ENCODE assay signal across 30 mouse cellular contexts in the genomic region with DNA sequence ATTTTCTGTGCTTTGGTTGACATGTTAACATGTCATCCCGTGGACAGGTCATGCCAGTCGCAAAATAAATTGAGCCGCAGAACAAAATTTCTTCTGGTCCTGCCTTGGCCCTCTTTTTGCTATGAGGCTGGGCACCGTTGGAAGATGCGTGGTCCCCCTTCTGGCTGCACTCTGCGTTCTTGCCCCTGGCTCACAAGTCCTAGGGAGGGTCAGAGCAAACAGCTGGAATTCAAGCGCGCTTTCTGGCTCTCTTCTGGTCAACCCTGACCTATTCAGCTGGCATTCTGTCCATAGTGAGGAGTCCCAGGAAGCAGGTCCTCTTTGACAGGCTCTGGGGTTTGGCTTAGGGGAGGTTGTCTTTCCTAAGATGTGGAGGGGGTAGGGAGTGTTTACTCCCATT. TPM values are rescaled to one million over a fixed set of nuclear protein-coding genes. Genes with fewer than 3 reads are reported as not detected.
DNase-seq lines count a peak whose midpoint lies in the region; ATAC-seq lines count a peak whose summit lies in the region.
"Had no signal": no experiment of that assay in that cellular context is flagged by ENCODE, and none has a peak within 500 bp of the region (broad histone marks: within the 10 kb centered on the region; RNA-seq: fewer than 3 reads in every experiment).

No protein-coding gene starts in this region.

- WGBS in hindbrain, embryonic 11.5 days: under 1% methylated on average over 8 of the region's 8 CpGs
- WGBS in hindbrain, embryonic 10.5 days: 3% methylated on average over 8 of the region's 8 CpGs
- 2% methylated on average over 8 of the region's 8 CpGs for WGBS in midbrain, embryonic 10.5 days
- 2% methylated on average over 8 of the region's 8 CpGs for WGBS in midbrain, embryonic 13.5 days
- 3% methylated on average over 8 of the region's 8 CpGs for WGBS in embryonic facial prominence, embryonic 10.5 days
- WGBS in neural tube, embryonic 11.5 days: 3% methylated on average over 8 of the region's 8 CpGs

- no peaks in the 10 kb centered on the region for H3K36me3 ChIP-seq in hindbrain, embryonic 11.5 days (ENCODE audit: control insufficient read depth, insufficient read depth, low read length)
- H3K36me3 ChIP-seq in hindbrain, embryonic 10.5 days: no peaks in the 10 kb centered on the region
- no peaks in the 10 kb centered on the region for H3K36me3 ChIP-seq in midbrain, embryonic 10.5 days
- H3K36me3 ChIP-seq in midbrain, embryonic 13.5 days: no peaks in the 10 kb centered on the region
- no peaks in the 10 kb centered on the region for H3K36me3 ChIP-seq in embryonic facial prominence, embryonic 10.5 days (replicated peaks)
- H3K36me3 ChIP-seq in neural tube, embryonic 11.5 days (ENCODE audit: control insufficient read depth, insufficient read depth, low read length): no peaks in the 10 kb centered on the region
- H3K36me3 ChIP-seq: embryonic facial prominence, embryonic 15.5 days; G1E; heart, embryonic 12.5 days; heart, embryonic 15.5 days; hindbrain, embryonic 12.5 days; hindbrain, embryonic 15.5 days had no signal

- ATAC-seq in hindbrain, embryonic 11.5 days (ENCODE audit: low FRiP score): no peak
- no peak for ATAC-seq in midbrain, embryonic 13.5 days
- ATAC-seq in neural tube, embryonic 11.5 days (ENCODE audit: insufficient read depth, low FRiP score, low TSS enrichment): no peak
- ATAC-seq: forebrain, postnatal 0 days; Patski had no signal

- no peak overlapping the region for H3K4me2 ChIP-seq in hindbrain, embryonic 11.5 days (replicated peaks; ENCODE audit: low read depth, low read length)
- H3K4me2 ChIP-seq in midbrain, embryonic 13.5 days (replicated peaks): no peak overlapping the region
- H3K4me2 ChIP-seq in neural tube, embryonic 11.5 days (ENCODE audit: low read depth): no peak overlapping the region
- H3K4me2 ChIP-seq: heart, embryonic 15.5 days; hindbrain, embryonic 12.5 days; hindbrain, embryonic 15.5 days had no signal

- H3K27ac ChIP-seq in hindbrain, embryonic 11.5 days (ENCODE audit: low read depth, low read length): no peak overlapping the region
- H3K27ac ChIP-seq in hindbrain, embryonic 10.5 days: no peak overlapping the region
- H3K27ac ChIP-seq in midbrain, embryonic 10.5 days (replicated peaks): no peak overlapping the region
- no peak overlapping the region for H3K27ac ChIP-seq in midbrain, embryonic 13.5 days
- no peak overlapping the region for H3K27ac ChIP-seq in embryonic facial prominence, embryonic 10.5 days (replicated peaks)
- H3K27ac ChIP-seq in neural tube, embryonic 11.5 days (ENCODE audit: low read depth, low read length): no peak overlapping the region
- H3K27ac ChIP-seq: embryonic facial prominence, embryonic 15.5 days; gastrocnemius, adult 2 months; heart, embryonic 15.5 days; hindbrain, embryonic 12.5 days; hindbrain, embryonic 15.5 days had no signal

- H3K9ac ChIP-seq in hindbrain, embryonic 11.5 days (ENCODE audit: low read depth, low read length): no peak overlapping the region
- H3K9ac ChIP-seq in midbrain, embryonic 13.5 days (replicated peaks): no peak overlapping the region
- H3K9ac ChIP-seq in neural tube, embryonic 11.5 days (ENCODE audit: low read length): no peak overlapping the region
- H3K9ac ChIP-seq: embryonic facial prominence, embryonic 15.5 days; forebrain, postnatal 0 days; heart, embryonic 12.5 days; heart, embryonic 15.5 days; hindbrain, embryonic 12.5 days; hindbrain, embryonic 15.5 days had no signal

- H3K27me3 ChIP-seq in hindbrain, embryonic 11.5 days (ENCODE audit: control insufficient read depth, insufficient read depth, low read length): peaks cover 93% of the 10 kb centered on the region
- H3K27me3 ChIP-seq in hindbrain, embryonic 10.5 days (ENCODE audit: insufficient read depth, poor library complexity, severe bottlenecking): peaks cover 100% of the 10 kb centered on the region
- peaks cover 100% of the 10 kb centered on the region for H3K27me3 ChIP-seq in midbrain, embryonic 10.5 days (ENCODE audit: low read depth, poor library complexity, severe bottlenecking)
- peaks cover 98% of the 10 kb centered on the region for H3K27me3 ChIP-seq in midbrain, embryonic 13.5 days
- peaks cover 100% of the 10 kb centered on the region for H3K27me3 ChIP-seq in embryonic facial prominence, embryonic 10.5 days (replicated peaks; ENCODE audit: low read depth, poor library complexity, severe bottlenecking)
- peaks cover 93% of the 10 kb centered on the region for H3K27me3 ChIP-seq in neural tube, embryonic 11.5 days (ENCODE audit: control insufficient read depth, insufficient read depth, low read length)
- H3K27me3 ChIP-seq: CH12.LX had no signal

- DNase-seq in hindbrain, embryonic 11.5 days (ENCODE audit: low spot score): peak; percentile 52
- DNase-seq in hindbrain, embryonic 10.5 days (ENCODE audit: low spot score): no peak
- peak; percentile 50 for DNase-seq in midbrain, embryonic 10.5 days (ENCODE audit: low spot score)
- peak; percentile 42 for DNase-seq in embryonic facial prominence, embryonic 10.5 days (ENCODE audit: low spot score)
- peak; percentile 34 for DNase-seq in neural tube, embryonic 11.5 days (ENCODE audit: low spot score)
- DNase-seq in layer of hippocampus, adult 18-20 months (ENCODE audit: low spot score in 2 of 2): no peak
- DNase-seq: adrenal gland, postnatal 10 days; adrenal gland, postnatal 36 days; B cell, adult 2 months; cerebellum, adult 18-20 months; cerebellum, adult 9-10 months; gastrocnemius, adult 2 months; gastrocnemius, postnatal 25 days; heart, adult 18-20 months; heart, postnatal 10 days; heart, postnatal 36 days had no signal

- H3K4me1 ChIP-seq in hindbrain, embryonic 11.5 days (replicated peaks; ENCODE audit: control insufficient read depth, insufficient read depth, low read length): no peaks in the 10 kb centered on the region
- peaks cover 9% of the 10 kb centered on the region for H3K4me1 ChIP-seq in hindbrain, embryonic 10.5 days (replicated peaks)
- H3K4me1 ChIP-seq in midbrain, embryonic 10.5 days: peaks cover 33% of the 10 kb centered on the region
- peaks cover 6% of the 10 kb centered on the region; the same call in 1 of the 2 replicates for H3K4me1 ChIP-seq in midbrain, embryonic 13.5 days (replicated peaks)
- H3K4me1 ChIP-seq in embryonic facial prominence, embryonic 10.5 days: peaks cover 43% of the 10 kb centered on the region
- 0 out of 2 replicates have a peak, but pooled peaks cover 7% of the 10 kb centered on the region for H3K4me1 ChIP-seq in neural tube, embryonic 11.5 days (ENCODE audit: control insufficient read depth, insufficient read depth, low read length)

- H3K9me3 ChIP-seq in hindbrain, embryonic 11.5 days (ENCODE audit: control insufficient read depth, low read length): no peaks in the 10 kb centered on the region
- H3K9me3 ChIP-seq in hindbrain, embryonic 10.5 days: no peaks in the 10 kb centered on the region
- H3K9me3 ChIP-seq in midbrain, embryonic 10.5 days (replicated peaks): no peaks in the 10 kb centered on the region
- no peaks in the 10 kb centered on the region for H3K9me3 ChIP-seq in midbrain, embryonic 13.5 days
- H3K9me3 ChIP-seq in embryonic facial prominence, embryonic 10.5 days: no peaks in the 10 kb centered on the region
- no peaks in the 10 kb centered on the region for H3K9me3 ChIP-seq in neural tube, embryonic 11.5 days (ENCODE audit: control insufficient read depth, low read length)
- H3K9me3 ChIP-seq: embryonic facial prominence, embryonic 15.5 days; G1E; heart, embryonic 12.5 days; heart, embryonic 15.5 days; hindbrain, embryonic 12.5 days; hindbrain, embryonic 15.5 days had no signal

- H3K4me3 ChIP-seq in hindbrain, embryonic 11.5 days (ENCODE audit: low read depth, low read length): no peak overlapping the region
- no peak overlapping the region for H3K4me3 ChIP-seq in hindbrain, embryonic 10.5 days
- no peak overlapping the region for H3K4me3 ChIP-seq in midbrain, embryonic 10.5 days
- H3K4me3 ChIP-seq in midbrain, embryonic 13.5 days (replicated peaks): no peak overlapping the region
- H3K4me3 ChIP-seq in embryonic facial prominence, embryonic 10.5 days: no peak overlapping the region
- H3K4me3 ChIP-seq in neural tube, embryonic 11.5 days (ENCODE audit: low read depth, low read length): no peak overlapping the region
- H3K4me3 ChIP-seq: gastrocnemius, adult 2 months; heart, embryonic 15.5 days; hindbrain, embryonic 12.5 days; hindbrain, embryonic 15.5 days had no signal

RNA-seq across cellular contexts. Expression of a gene that starts 2.6 kb away (rescaled TPM):
- 1.4 and 2.5 TPM in 2 replicates for polyA plus RNA-seq in hindbrain, embryonic 11.5 days (2014; fragmentation: Nextera tagmentation; extraction: Ambion mirVana)
- polyA plus RNA-seq in hindbrain, embryonic 10.5 days (2016; fragmentation: Nextera tagmentation; extraction: Ambion mirVana): 2.4 and 3.0 TPM in 2 replicates
- 0.56 and 0.63 TPM in 2 replicates for polyA plus RNA-seq in midbrain, embryonic 10.5 days (2016; fragmentation: Nextera tagmentation; extraction: Ambion mirVana)
- not detected in 2 replicates for polyA plus RNA-seq in midbrain, embryonic 13.5 days (2015; fragmentation: Nextera tagmentation; extraction: Ambion mirVana)
- 6.3 and 9.9 TPM in 2 replicates for polyA plus RNA-seq in embryonic facial prominence, embryonic 10.5 days (2016; fragmentation: Nextera tagmentation; extraction: Ambion mirVana)
- 3.7 and 4.8 TPM in 2 replicates for polyA plus RNA-seq in neural tube, embryonic 11.5 days (2014; fragmentation: Nextera tagmentation; extraction: Ambion mirVana)
- total RNA-seq in layer of hippocampus, adult 18-20 months (2021): not detected
- total RNA-seq: adrenal gland, adult 18-20 months; adrenal gland, postnatal 10 days; CH12.LX; forebrain, postnatal 0 days had no signal
- polyA plus RNA-seq: forebrain, embryonic 14.5 days; forebrain, postnatal 0 days; frontal cortex, adult 2 months; gonadal fat pad, adult 2 months; hindbrain, embryonic 15.5 days had no signal

Comparison
In these comparisons a context has a peak if more than half of its experiments do, and no peak if none do; other contexts are left out.
1. DNase-seq: peak in hindbrain, embryonic 11.5 days (single experiment), midbrain, embryonic 10.5 days (single experiment), embryonic facial prominence, embryonic 10.5 days (single experiment) and neural tube, embryonic 11.5 days (single experiment); none in hindbrain, embryonic 10.5 days (single experiment) and layer of hippocampus, adult 18-20 months (0 of 2).